Mouse (Mus musculus) right cerebral cortex, postnatal 4 days (tissue): ENCODE measurements at regions not wholly inside any gene's neighbourhood (a gene's known extent, or its start where the extent isn't known, plus 50 kb on each side); places are given as distances from the start of the nearest gene placed in this dataset.
A peak's percentile ranks its signal among the peaks of the same experiment; 100 is the strongest.

Experiments
- DNase-seq: peaks from one replicate; pipeline ENCODE4 v3.0.0-alpha.2; 2022

DNA sequence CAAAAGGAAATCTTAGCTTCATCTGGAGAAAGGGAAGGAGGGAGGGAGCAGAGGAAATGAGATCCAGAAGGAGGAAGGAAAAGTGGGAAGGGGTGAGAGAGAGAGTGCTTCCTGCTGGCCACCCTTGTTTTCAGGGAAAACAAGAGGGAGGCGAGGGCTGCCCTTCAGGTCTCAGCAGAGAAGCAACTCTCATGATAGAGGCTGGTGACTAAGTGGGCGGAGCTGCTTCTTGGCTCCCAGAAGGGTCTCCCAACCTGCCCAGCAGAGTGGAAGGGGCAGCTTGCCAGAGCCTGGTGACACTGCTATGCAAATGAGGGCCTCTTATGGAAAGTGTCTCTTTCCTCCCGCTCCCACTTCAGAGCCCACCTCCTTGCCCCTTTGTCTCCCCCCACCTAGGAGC lies 285.8 kb downstream of the Barhl2 start:
- no peak for DNase-seq

DNA sequence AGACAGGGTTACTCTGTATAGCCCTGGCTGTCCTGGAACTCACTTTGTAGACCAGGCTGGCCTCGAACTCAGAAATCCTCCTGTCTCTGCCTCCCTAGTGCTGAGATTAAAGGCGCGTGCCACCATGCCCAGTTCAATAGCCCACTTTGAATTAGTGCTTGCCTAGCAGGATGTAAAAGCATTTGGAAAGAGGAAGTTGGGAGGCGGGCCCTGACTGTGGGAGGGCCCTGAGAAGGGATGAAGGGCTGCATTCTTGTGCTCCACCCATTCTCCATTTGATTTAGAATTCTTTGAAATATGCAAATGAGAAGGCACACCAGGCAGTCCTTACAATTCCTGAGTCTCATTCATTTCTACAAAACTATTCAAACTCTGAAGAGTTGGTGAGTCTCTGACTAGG lies 287.6 kb downstream of the Barhl2 start:
- DNase-seq: no peak

DNA sequence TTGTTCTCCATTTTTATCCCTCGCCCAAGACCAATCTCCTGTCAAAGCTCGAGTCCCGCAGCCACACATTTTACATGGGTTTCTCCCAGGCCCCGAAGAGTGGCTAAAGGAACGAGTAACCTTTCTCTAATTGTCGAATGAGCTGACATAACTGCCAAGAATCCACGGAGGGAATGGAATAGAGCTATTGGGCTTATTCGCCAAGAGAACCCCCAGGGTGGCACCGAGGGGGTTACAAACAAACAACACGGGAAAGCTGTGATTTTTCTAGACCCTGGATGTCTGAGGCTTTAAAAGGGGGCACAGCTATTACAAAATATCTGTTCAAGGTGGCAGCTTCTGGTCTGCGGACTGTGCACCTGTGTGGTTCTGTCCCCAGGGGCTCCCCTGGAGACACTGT lies 290.4 kb downstream of the Barhl2 start:
- DNase-seq: no peak

DNA sequence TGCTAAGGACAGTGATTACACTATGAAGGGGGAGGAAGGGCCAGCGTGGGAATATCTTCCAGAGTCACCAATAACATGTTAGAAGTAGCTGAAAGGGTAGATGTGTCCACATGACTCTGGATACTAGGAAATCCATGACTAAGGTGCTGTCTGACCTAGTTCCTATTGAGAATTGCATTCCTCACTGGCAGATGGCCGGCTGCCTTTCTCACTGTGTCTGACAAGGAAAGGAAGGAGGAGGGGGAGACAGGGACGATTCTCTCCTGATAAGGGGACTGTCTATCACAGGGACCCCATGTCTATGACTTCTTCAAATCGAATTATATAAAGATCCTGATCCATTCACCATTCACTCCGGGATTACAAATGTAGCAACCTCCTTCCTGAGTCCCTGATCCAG lies 289.9 kb downstream of the Zfp326 start:
- DNase-seq: no peak

DNA sequence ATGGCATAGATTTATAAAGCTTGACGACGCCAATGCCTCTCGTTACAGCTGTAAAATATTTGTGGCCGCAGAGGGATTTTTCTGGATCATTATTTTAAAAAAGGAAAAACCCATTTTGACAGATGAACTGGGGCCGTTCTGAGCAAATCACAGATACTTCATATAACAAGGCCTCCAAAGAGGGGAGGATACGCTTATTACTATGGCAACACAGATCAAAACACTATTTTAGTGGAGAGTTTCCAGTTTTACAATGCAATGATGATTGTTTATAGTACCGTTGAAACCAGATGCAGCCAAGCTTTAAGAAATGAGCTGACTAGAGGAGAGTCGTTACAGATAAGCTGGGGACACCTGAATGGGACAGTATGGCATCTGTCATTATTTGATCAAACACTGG lies 287.8 kb downstream of the Zfp326 start:
- no peak for DNase-seq

DNA sequence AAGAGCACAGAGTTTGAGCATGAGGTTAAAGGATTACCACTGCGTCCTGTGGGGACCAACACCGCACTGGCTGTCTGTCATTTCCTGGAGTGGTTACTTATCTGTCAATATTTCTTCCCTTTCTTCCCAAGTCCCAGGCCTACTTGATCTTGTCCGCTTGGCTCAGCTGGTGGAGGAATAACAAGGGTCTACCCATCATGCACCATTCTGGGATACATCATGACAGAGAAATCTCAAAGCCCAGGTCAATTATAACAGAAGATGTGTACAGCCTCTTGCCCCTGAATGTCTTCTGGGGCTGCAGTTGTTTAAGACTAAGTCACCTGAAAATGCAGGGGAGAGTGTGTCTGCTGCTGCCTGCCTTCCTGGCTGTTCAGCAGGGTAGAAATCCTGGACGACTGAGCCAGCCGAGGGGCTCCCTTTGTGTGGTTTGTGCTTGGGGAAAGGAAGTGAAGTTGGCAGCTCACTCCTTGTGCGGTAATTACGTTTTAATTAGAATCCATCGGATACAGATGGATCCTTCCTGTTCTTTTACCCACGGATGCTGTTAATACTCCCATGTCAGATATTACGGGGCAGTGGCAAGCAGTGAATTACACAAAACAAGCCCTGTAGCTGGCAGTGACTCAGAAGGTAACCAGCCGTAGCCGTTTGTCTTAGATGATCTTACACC lies 286.8 kb downstream of the Zfp326 start:
- DNase-seq: no peak

DNA sequence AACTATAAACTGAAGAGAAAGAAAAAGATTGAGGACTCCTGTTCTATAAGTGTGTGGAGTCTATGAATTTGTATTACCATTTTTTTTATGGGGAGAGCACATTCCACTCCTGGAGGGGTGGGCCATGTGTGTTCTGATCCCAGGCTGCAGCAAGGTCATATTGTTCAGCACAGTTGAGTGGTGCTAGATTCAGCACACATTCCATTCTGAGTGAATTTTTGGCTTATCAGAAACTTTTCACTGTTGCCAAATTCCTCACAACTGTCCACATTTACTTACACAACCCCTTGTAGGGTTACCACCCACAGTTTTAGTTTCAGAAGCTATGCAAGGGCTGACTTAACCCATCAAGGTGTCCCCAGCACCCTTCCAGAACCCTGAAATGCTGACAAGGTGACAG lies 262.7 kb downstream of the Zfp326 start:
- DNase-seq: no peak

DNA sequence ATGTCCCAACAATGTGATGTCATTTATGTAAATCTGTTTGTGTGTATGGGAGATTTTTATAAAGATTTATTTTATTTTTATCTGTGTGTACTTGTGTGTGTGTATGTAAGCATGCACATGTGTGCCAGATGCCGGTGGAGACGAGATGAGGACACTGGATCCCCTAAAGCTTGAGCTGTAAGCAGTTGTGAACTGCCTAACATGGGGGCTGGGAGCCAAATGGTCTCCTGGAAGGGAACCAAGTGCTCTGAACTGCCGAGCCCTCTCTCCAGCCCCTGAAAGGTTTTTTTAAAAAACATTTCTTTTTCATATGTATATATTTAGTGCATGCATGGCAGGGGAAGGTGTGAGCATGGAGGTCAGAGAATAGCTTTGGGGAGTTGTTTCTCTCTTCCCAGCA lies 246.6 kb downstream of the Zfp326 start:
- DNase-seq: no peak

DNA sequence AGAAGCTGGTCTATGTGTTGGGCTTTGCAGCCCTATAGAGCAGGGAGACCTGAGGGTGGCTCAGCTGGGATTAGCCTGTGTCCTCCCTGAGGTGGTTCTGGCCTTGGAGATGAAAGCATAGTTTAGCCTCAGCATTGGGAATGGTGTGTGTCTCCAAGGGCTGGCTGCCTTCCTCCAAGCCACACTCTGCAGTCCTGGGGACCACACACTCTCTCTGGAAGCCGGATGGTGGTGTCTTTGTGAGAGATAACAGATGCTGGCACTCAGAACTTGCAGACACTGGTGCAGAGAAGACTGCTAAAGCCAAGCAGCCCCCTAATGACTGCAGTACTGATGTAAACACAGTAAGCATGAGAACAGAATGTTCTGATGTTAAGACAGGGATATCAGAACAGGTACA lies 243.2 kb downstream of the Zfp326 start:
- no peak for DNase-seq

DNA sequence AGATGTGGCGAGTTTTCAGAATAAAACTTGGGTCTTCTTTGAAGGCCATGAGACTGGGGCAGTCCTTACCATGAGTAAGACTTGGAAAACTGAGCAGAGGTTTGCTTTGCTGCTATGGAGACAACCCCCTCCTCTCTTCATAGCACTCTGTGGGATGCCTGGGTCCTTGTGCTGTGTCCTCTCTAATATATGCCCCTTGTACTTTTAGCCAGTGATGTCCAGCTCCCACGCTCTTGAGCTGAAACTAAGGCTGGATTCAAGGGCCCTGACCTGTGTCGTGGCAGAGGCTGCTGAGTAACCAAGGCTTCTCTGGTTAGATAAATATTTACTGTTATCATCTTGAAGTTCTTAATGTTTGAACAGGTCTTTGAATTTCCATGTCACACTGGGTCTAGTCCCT lies 236.8 kb downstream of the Zfp326 start:
- no peak for DNase-seq

DNA sequence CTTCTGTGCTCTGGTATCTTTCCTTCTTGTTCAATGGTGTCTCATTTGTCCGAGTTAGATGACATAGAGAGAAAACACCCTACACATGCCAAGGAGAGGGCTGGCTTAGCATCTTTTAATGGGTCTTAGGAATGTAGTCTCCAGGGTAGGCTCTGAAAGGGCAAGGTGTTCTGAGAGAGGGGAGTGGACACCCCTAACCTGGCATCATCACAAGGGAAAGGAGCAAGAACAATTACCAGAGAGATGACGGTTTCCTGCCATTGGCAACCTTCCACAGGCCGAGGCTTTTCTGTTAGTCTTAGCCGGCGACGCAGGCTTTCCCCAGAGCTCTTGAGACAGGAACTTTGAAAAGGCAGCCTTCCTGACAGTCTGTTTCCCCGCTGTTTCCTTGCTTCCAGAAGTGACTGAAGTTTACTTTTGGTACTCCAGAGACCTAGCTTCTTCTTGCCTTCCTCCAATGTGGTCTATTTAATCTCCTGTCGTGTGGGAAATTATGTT lies 232.2 kb downstream of the Zfp326 start:
- DNase-seq: no peak

DNA sequence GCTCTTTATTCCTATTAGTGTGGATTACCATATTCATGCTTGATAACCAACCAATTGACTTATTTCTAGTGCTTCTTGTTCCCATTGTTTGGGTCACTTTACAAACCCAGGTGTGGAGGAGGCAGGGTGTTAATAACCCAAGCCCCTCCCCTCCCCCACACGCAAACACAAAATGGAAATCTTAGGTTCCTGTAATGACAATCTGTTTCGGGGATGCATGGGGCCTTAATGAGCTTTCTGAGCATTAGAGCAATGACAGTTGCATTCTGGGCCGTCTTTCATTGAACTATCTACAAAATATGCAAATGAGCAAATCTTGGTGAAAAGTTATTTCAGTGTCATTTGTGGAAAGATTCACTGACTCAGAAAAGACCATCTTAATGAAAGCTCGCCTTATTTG lies 225.9 kb downstream of the Zfp326 start:
- DNase-seq: no peak

DNA sequence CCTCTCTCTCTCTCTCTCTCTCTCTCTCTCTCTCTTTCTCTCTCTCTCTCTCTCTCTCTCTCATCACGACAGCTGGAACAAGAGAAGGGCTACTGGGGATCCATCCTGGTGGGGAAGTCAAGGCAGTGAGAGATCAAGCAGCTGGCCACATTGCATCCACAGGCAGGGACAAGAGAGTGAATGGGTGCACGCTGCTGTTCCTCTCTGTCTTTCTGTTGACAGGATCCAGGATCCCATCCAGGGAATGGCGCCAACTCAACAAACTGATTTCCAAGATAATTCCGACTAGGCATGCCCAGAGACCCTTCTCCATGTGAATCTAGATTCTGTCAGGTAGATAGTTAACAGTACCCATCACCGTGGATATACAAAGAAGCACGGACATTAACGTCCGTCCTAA lies 222.5 kb downstream of the Zfp326 start:
- DNase-seq: peak; percentile 40

DNA sequence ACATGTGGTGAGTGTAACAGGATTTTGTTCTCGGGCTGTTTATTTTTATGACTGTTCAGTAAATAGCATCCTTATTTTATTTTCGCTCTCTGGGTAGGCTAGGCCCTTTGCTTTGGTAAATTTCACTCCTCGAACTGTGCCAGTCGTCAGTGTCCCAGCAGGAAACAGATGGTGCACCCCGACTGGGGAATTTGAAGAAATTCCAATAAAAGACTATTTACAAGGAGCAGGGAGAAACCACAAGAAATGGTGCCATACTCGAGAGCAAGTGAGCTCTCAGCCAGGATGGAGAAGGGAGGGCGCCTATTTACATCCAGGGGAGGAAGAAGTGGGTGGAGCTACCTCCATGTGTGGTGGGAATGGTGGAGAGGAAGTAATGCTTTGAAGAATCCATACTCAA lies 213.0 kb downstream of the Zfp326 start:
- no peak for DNase-seq

DNA sequence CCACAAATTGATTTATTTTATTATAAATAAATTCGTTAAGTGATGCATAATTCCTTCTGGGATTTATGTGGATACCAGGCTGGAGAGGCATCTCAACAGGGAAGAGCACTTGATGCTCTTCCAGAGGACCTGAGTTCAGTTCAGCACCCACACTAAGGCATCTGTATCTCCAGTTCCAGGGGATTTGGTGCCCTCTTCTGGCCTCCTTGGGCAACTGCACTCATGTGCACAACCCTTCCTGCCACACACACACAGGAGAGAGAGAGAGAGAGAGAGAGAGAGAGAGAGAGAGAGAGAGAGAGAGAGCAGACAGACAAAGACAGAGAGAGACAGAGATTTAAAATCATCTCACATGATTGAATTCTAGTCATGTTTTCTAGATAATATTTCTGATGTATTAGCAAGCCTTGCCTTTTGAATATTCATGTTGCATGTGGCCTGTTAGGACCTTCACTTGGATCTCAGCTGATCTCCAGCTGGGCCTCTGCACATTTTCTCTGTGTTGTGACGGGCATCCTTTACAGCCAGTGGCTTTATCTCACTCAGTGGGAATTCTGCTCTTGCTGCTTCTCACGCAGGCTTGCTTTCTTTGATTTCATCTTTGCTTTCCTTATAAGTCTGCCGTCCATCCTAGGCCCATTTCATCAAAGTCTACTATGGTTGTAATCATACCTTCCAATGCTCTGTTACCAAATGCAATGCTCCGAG lies 212.3 kb downstream of the Zfp326 start:
- no peak for DNase-seq

DNA sequence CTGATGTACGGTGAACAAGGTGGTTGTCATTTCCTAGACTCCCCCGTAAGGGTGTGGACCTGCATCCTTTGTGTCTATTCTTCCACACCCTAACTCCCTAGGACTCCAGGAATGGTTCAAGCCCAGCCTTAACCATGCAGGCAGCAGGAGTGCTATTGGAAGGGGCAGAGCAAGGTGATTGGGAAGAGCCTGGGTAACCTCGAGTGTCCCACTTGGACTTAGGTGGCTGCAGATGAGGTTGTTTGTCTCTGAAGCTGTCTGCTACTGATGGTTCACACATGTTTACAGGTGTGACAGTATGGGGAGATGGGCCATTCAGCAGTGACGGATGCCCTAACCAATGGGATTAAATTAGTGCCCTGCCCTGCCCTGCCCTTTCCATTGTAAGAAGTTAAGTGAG lies 207.4 kb downstream of the Zfp326 start:
- DNase-seq: no peak

DNA sequence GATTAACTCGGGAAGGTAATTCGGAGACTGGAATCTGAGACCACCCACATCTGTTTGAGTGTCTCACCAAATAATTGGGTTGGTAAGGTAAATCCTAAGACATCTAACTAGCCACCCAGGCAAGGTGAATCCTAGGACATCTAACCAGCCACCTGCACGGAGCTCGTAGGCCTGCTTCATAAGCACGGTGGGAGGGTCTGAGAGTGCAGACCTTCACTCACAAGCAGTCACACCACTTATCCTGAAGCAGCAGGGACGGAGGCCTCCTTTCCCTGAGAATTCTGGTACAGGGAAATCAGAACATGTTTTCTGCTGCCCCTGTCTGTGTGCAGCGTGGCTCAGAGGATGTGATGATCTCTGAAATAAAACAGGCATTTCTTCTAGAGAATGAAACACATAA lies 206.5 kb downstream of the Zfp326 start:
- DNase-seq: no peak

DNA sequence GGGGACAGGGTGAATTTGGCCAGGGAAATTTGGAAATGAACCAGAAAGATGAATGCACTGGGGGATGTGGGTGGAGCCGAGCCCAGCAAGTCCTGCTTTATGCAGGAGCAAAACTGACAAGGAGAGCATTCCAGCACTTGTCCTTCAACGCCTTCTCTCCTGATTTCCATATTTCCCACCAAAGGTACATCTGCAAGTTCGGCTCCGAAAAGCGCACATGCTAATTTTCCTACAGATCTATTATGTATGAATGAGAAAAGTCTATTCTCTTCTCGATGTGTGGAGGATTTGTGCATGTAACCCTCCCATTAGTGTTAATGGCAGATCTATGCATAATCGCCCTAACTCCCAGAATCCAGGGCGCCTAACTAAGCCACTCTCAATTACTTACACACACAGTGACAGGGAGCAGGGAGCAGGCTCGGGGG lies 190.8 kb downstream of the Zfp326 start:
- DNase-seq: no peak

DNA sequence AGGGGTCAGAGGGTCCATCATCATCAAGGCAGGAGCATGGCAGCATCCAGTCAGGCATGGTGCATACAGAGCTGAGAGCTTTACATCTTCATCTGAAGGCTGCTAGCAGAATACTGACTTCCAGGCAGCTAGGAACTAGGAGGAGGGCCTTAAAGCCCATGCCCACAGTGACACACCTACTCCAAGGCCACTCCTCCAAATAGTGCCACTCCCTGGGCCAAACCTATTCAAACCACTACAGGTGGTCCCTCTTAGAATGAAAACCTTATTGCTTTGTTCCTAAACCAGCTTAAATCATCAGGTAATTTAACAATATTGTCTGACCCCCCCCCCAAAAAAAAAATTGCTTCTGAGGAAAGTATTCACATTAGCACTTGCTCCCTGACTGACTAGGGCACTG lies 190.3 kb downstream of the Zfp326 start:
- no peak for DNase-seq

DNA sequence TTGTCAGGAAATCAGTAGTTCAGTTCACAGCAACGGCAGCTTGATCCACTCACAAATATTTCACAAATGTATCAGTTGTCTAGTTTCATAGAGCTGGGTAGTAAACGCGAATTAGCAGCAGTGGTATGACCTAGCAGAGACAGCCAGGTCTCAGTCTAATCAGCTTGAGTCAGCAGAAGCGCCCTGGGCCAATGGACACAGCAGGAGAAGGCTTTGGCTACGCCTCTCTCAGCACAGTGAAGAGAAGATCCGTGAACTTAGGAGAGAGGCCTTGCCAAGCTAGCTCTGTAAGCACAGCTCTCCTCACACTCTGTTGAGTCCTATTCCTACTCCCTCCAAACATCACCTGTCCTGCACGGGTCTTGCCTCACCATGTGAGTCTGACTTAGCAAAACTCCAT lies 188.0 kb downstream of the Zfp326 start:
- no peak for DNase-seq

DNA sequence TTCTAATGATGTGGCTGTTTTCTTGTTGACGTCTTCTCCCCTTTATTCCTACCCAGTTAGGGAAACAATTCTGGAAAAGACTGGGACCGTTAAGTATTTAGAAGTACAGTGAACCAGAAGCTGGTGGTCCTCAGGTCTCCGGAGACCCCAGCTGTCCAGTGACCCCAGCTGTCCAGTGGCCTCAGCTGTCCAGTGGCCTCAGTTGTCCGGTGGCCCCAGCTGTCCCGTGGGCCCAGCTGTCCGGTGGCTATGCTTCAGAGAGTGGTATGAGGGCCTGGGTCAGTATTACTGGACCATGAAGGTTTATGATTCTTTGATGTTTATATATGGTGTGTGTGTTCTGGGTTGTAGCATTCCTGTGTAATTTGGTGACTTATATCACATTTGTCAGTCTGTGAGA lies 186.6 kb downstream of the Zfp326 start:
- no peak for DNase-seq

DNA sequence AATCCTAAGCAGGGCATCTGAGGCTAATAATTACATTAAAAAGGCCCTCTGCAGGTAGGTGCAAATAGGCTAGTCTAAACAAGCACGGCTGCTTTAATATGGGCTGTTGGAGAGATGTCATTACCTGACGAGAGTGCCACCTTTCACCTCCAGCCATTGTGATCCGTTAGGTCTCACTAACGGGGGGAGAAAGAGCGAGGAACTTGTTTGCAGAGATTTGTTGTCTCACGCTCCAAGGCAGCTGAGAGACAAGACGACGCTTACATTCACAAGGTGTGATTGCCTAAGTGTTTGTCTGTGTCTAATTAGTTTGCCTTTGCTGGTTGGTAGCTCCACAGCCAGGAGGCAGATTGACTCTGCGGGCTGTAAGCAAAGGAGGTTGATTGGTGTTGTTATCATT lies 180.3 kb downstream of the Zfp326 start:
- DNase-seq: no peak

DNA sequence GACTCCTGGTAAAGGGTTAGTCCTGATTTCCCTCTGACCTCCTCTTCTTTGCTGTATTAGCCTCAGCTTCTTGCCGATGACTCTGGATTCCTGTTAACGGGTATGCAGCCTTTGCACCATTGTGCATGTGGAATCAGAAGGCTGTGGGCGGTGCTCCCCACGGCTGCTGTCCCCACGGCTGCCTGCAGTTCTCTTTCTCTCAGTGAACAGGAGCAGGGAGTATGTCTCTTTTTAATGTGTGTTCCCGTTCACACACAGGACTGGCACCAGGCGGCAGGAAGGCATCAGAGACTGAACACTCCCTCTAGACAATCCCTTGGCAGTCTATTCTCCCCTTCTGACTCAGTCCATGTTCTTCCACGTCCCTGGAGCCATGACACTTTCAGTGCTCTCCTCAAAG lies 178.9 kb downstream of the Zfp326 start:
- DNase-seq: no peak

DNA sequence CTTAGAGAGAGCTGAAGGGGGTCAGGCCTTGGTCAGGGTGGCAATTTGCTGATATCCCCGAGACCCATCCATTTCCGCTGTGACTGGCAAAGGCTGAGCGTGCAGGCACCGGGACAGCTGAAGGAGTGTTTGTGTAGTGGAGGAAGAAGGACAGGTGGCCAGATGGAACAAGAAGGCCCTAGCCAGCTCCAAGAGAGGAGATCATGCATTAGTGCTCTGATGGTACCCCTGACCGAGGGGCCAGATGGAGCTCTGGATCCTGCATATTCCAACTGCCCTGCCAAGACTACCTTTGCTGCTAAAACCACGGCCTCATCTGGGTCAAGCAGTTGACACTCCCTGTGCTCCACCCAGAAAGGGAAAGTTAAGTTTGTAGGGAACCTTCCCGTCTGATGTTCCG lies 174.7 kb downstream of the Zfp326 start:
- no peak for DNase-seq
